Mouse (Mus musculus) intestine, embryonic 16.5 days (tissue): ENCODE measurements around the gene Fmo2. TPM values are rescaled to one million over a fixed set of nuclear protein-coding genes. Genes with fewer than 3 reads are reported as not detected.
A peak's percentile ranks its signal among the peaks of the same experiment; 100 is the strongest.

Source experiments
- ATAC-seq: fragments of 200-750 bp; cut with Nextera tagmentation; 2 replicates; pipeline ENCODE4 v1.8.0; 2017; ENCODE audit warnings: moderate TSS enrichment, moderate library complexity
- H3K27ac ChIP-seq: fragments of 300-500 bp; sonication (generic); 2 replicates; pipeline ENCODE4 v1.5.1; 2014; ENCODE audit warnings: mild to moderate bottlenecking, low read length
- H3K27me3 ChIP-seq: fragments of 300-500 bp; sonication (generic); replicated peaks from 2 replicates; pipeline ENCODE4 v1.6.1; 2014; ENCODE audit warnings: low read length, control low read depth, mixed read lengths; ENCODE audit not compliant: control insufficient read depth, insufficient read depth
- H3K36me3 ChIP-seq: fragments of 300-500 bp; sonication (generic); 2 replicates; pipeline ENCODE4 v1.6.1; 2014; ENCODE audit warnings: low read length, control low read depth; ENCODE audit not compliant: control insufficient read depth, insufficient read depth
- H3K4me1 ChIP-seq: fragments of 300-500 bp; sonication (generic); 2 replicates; pipeline ENCODE4 v1.6.1; 2014; ENCODE audit warnings: low read length, control low read depth, mixed read lengths; ENCODE audit not compliant: control insufficient read depth, insufficient read depth
- H3K4me2 ChIP-seq: fragments of 300-500 bp; sonication (generic); 2 replicates; pipeline ENCODE4 v1.6.1; 2014; ENCODE audit warnings: low read depth, low read length, control low read depth
- H3K4me3 ChIP-seq: fragments of 300-500 bp; sonication (generic); 2 replicates; pipeline ENCODE4 v1.5.1; 2014; ENCODE audit warnings: mild to moderate bottlenecking, low read length
- H3K9ac ChIP-seq: fragments of 300-500 bp; sonication (generic); 2 replicates; pipeline ENCODE4 v1.6.1; 2014; ENCODE audit warnings: low read depth, low read length
- H3K9me3 ChIP-seq: fragments of 300-500 bp; sonication (generic); 2 replicates; pipeline ENCODE4 v1.6.1; 2016; ENCODE audit warnings: low read length, control low read depth; ENCODE audit not compliant: control insufficient read depth
- WGBS: fragments of 180-500 bp; shearing (Covaris S2); extraction: QIAGEN DNeasy Blood & Tissue Kit; methylation state at CpG from one replicate; pipeline ENCODE4 v1.1.7; 2014; 5-methylcytosine and 5-hydroxymethylcytosine counted together
- polyA plus RNA-seq: library from polyadenylated mRNA; unstranded; fragments of >200 nt; fragmentation: Nextera tagmentation; extraction: Ambion mirVana; gene quantifications from 2 replicates; pipeline ENCODE4 v1.2.1, GENCODE M21; 2015

The Fmo2 gene
- polyA plus RNA-seq, 1 experiment from 2014 or later, result 2.1 TPM

DNA sequence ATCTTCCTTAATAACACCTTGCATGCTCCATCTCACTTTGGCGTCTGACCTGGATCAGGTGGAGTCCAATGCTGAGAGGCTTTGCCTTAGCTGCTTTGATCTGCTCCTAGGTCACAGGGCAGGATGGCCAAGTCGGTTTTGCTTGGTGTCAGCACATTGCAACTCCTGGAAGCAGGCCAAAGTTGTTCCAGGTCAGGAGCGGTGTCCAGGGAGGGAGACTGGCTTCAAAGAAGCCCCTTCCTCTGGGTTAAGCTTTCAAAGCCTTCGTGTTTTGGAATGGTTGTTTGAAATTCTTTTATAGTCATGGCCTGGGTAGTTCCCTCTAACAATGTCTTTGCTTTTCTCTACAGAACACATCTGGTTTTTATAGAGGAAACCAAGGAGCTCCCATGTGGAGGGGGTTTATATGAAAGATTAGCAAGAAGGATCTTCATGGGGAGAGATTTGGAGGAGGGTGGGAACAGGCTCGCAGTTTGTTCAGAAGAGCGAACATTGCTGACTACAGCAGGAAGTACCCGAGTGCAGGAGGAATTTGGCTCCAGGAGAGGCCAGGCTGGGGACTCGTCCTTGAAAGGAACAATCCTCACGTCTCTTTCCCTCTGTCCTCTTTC, 26.7 kb downstream of the Fmo2 start:
- Histone ChIP-seq H3K9me3 (no peaks in the 10 kb centered on the region), H3K4me2 (no peak overlapping the region), H3K4me1 (peaks cover 12% of the 10 kb centered on the region), H3K27ac (peak overlapping the region; percentile 72), H3K9ac (no peak overlapping the region), H3K36me3 (no peaks in the 10 kb centered on the region), H3K4me3 (no peak overlapping the region), H3K27me3 (no peaks in the 10 kb centered on the region)
- peak; percentile 65 for ATAC-seq
- 38% methylated on average over 9 of the region's 9 CpGs for WGBS

DNA sequence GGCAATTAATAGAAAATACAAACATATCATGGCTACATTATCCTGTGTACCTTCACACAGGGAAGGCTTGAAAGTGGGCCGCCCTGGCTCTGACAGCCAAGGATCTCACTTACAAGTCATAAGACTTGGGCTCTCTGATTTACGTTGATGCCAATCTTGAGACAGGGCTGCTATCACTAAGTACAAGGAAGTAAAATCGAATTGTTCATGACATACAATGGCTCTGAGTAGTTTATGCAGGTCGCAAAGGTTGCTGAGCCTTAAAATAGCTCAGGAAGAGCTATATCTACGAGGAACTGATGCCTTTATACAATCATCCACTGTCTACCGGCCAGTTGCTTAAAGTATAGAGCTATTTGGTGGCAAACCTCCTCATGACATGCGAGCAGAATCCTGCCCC, 27.5 kb downstream of the Fmo2 start:
- peak; percentile 81 for ATAC-seq
- H3K27ac ChIP-seq, result peak overlapping the region; percentile 72
- H3K4me1 ChIP-seq, result peaks cover 12% of the 10 kb centered on the region
- 62% methylated on average over 7 of the region's 7 CpGs for WGBS
- H3K27me3 ChIP-seq, result no peaks in the 10 kb centered on the region
- no peak overlapping the region for H3K4me3 ChIP-seq
- no peak overlapping the region for H3K9ac ChIP-seq
- no peaks in the 10 kb centered on the region for H3K9me3 ChIP-seq
- no peaks in the 10 kb centered on the region for H3K36me3 ChIP-seq
- H3K4me2 ChIP-seq, result no peak overlapping the region

DNA sequence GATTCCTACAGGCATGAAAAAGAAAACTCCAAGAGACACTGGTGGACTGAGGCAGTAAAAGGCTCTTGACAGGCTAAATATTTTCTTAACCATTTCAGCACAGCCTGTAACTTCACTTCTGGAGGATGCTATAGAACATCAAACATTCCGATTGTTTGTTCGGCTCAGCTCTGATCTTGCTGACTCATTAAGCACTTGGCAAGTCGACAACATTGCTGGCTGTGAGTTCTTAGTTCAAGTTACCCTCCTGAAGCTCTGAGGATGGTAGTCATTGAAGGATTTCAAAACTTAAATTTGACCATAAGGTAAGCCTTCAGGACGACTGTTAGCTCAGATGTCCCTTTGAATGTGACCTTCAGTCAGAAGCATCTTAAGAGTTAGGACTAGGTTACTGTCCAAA, 31.1 kb downstream of the Fmo2 start:
- no peak for ATAC-seq
- WGBS, result 78% methylated on average over 4 of the region's 4 CpGs
- H3K27me3 ChIP-seq, result no peaks in the 10 kb centered on the region

DNA sequence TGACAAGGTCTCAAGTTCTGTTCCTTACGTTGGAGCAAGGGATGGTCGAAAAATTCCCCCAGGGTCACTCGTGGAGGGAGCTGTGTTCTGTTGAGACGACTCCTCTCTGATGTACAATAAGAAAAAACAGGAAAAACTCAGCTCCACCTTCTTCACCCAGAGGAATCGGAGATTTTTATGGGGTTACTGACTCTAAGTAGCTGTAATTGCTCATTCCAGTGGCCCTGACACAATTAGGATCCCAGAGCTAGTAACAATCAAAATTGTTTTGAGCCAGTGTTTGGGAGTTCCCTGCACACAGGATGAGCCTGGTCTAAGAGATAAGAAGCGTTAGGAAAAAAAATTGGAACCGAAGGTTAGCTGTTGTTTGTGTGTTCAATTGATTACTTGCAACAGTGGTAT, 32.2 kb downstream of the Fmo2 start, which contains the start of gene Fmo1:
Gene Fmo1 (minus strand): TSS at position 331 of the 402 bp plus-strand sequence.
- peaks cover 3% of the 10 kb centered on the region for H3K4me1 ChIP-seq
- no peak within 1 kb of the TSS for H3K4me3 ChIP-seq
- no peak within 1 kb of the TSS for H3K4me2 ChIP-seq
- no peaks in the 10 kb centered on the region for H3K36me3 ChIP-seq
- ATAC-seq, result no peak
- H3K27ac ChIP-seq, result no peak within 1 kb of the TSS
- WGBS, result 37% methylated on average over 7 of the region's 7 CpGs
- no peak within 1 kb of the TSS for H3K9ac ChIP-seq
- H3K9me3 ChIP-seq, result no peaks in the 10 kb centered on the region
- no peaks in the 10 kb centered on the region for H3K27me3 ChIP-seq

More for the DNA sequence above, 31.1 kb downstream of the Fmo2 start:
- no peaks in the 10 kb centered on the region for H3K9me3 ChIP-seq
- no peak overlapping the region for H3K4me2 ChIP-seq
- H3K27ac ChIP-seq, result no peak overlapping the region
- no peak overlapping the region for H3K9ac ChIP-seq
- no peak overlapping the region for H3K4me3 ChIP-seq
- no peaks in the 10 kb centered on the region for H3K36me3 ChIP-seq
- peaks cover 12% of the 10 kb centered on the region for H3K4me1 ChIP-seq

DNA sequence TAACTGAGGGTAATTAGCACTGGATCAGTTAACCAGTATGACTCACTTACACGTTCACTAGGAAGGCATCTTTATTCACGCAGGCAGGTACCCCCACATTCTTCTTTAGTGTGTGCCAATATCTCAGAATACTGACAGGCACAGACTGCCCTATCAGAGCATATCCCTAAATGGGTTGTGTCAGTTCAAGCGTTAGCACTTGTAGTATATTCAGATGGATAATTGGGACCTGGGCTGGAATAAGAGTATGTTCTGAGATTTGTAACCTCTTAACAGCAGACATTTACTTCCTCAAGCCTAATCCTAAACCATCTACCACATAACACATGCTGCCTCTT, 33.1 kb downstream of the Fmo2 start:
- no peak overlapping the region for H3K27ac ChIP-seq

DNA sequence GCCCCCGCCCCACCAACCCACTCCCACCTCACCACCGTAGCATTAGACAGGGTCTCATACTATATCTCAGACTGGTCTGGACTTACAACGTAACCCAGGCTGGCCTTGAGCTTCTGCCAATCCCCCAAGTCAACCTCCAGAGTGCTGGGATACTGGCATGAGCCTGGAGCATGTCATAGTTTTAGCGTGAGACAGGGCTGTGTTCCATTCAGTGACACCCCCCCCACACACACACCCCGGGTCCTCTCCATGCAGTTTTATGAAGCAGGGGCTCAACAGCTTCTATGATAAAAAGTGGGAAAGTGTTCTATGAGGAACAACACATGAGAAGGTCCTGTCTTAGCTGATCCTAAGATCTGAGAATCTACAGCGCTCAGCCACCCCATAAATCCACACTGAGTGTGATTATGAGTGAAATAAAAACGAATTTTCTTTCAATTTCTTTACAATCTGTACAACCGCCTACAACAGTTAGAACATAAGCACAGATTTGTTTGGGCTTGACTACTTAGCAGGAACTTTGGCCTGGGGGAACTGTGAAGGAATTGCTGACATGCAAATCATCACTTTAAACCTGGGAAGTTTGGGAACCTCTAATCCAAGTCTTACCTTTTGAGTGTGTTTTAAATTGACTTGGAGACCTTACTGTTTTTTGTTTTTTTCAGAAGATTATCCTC, 33.6 kb downstream of the Fmo2 start:
- Histone ChIP-seq H3K27ac (no peak overlapping the region), H3K4me3 (no peak overlapping the region), H3K36me3 (no peaks in the 10 kb centered on the region), H3K9me3 (no peaks in the 10 kb centered on the region), H3K27me3 (no peaks in the 10 kb centered on the region), H3K4me2 (no peak overlapping the region), H3K4me1 (no peaks in the 10 kb centered on the region), H3K9ac (no peak overlapping the region)
- no peak for ATAC-seq
- WGBS, result 82% methylated on average over 8 of the region's 8 CpGs

More for the DNA sequence above, 33.1 kb downstream of the Fmo2 start:
- no peak for ATAC-seq
- WGBS, result 70% methylated on average over 3 of the region's 3 CpGs
- H3K9ac ChIP-seq, result no peak overlapping the region
- H3K9me3 ChIP-seq, result no peaks in the 10 kb centered on the region
- H3K4me3 ChIP-seq, result no peak overlapping the region
- no peaks in the 10 kb centered on the region for H3K4me1 ChIP-seq
- no peaks in the 10 kb centered on the region for H3K27me3 ChIP-seq
- no peaks in the 10 kb centered on the region for H3K36me3 ChIP-seq
- H3K4me2 ChIP-seq, result no peak overlapping the region

DNA sequence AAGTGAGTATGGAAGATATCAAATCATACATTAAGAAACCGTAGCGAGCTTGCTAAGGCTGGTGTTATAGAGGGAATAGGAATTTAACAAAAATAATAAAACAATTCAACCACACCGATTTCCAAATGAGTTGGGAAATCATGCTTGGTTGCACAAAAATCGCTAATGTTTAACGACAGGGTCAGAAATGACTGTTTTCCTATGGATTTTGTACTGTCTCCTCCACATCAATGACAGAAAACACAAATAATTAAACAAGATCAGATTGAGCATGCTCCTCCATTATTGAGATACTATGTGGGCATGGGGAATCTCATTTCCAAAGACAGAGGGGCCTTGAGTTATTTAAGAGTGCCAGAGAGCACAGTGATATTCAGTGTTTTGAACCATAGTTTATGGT, 34.2 kb downstream of the Fmo2 start:
- H3K27me3 ChIP-seq, result no peaks in the 10 kb centered on the region
- H3K36me3 ChIP-seq, result no peaks in the 10 kb centered on the region
- H3K4me1 ChIP-seq, result peaks cover 6% of the 10 kb centered on the region
- no peaks in the 10 kb centered on the region for H3K9me3 ChIP-seq
- WGBS, result 94% methylated on average over 5 of the region's 5 CpGs
- H3K9ac ChIP-seq, result no peak overlapping the region
- H3K27ac ChIP-seq, result no peak overlapping the region
- H3K4me3 ChIP-seq, result no peak overlapping the region
- no peak for ATAC-seq
- no peak overlapping the region for H3K4me2 ChIP-seq

DNA sequence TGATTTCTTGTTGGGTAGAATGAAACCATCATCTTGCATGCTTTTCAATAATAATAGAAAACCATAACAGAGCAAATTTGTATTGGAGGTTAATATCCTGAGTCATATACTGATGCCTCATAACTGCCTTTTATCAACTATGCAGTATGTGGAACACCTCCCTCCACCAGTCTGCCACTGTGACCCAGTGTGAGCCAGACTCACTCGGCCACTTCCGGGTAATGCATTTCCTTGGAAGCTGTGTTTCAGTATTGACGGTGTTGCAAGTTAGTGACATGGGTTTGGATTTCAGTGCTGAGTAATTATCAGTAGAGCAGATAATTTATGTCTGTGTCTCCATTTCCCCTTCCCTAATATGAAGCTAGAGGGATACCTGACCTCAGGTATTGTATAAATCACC, 34.9 kb downstream of the Fmo2 start:
- Histone ChIP-seq H3K27ac (no peak overlapping the region), H3K4me1 (peaks cover 8% of the 10 kb centered on the region), H3K9me3 (no peaks in the 10 kb centered on the region), H3K27me3 (no peaks in the 10 kb centered on the region), H3K4me2 (no peak overlapping the region), H3K4me3 (no peak overlapping the region), H3K36me3 (no peaks in the 10 kb centered on the region), H3K9ac (no peak overlapping the region)
- ATAC-seq, result no peak
- 77% methylated on average over 3 of the region's 3 CpGs for whole genome bisulfite sequencing

DNA sequence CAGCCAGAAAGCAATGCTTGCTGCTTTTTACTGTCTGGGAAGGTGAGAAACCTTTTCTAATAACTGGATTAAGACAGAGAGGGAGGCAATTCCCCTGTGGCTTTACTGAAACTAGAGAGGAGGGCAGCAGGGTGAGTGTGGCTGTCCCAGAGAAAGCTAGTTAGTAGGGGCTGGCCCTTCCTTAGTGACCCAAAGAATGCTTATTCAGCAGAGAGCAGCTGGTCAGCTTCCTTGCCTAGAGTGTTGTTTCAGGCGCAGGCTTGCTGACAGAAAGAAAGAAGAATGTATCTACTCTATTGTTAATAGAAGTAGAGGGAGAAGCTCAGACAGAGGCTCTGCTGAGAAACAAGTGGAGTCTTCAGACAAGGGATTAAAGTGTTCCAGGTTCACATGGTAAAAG, 36.2 kb downstream of the Fmo2 start:
- ATAC-seq, result no peak
- Histone ChIP-seq H3K4me3 (no peak overlapping the region), H3K27me3 (no peaks in the 10 kb centered on the region), H3K4me1 (peaks cover 11% of the 10 kb centered on the region), H3K36me3 (no peaks in the 10 kb centered on the region), H3K9me3 (no peaks in the 10 kb centered on the region), H3K4me2 (no peak overlapping the region), H3K9ac (no peak overlapping the region), H3K27ac (no peak overlapping the region)
- WGBS, result 48% methylated on average over 1 of the region's 1 CpGs
